Mouse (Mus musculus) left cerebral cortex, postnatal 10 days (tissue): Measurements from ENCODE around the gene Nek7. TPM values are rescaled to one million over a fixed set of nuclear protein-coding genes. Genes with fewer than 3 reads are reported as not detected.
A peak's percentile ranks its signal among the peaks of the same experiment; 100 is the strongest.

Experiments used
- DNase-seq, 2 experiments: peaks; one replicate each; pipeline ENCODE4 v3.0.0; 2021 to 2022; ENCODE audit warnings: low spot score in 2 of 2, mixed read lengths in 1 of 2; ENCODE audit errors: extremely low spot score in 1 of 2
- intact Hi-C: fragments of 180-260 bp; cut with DNase I; formaldehyde crosslinking; loops from one replicate; pipeline ENCODE4 v1.15.1; 2025
- total RNA-seq, 2 experiments: library from RNA; stranded (reverse); gene quantifications; 2 replicates each; pipeline ENCODE4 v1.2.3; 2021

Nek7 gene
- total RNA-seq, 2 experiments from 2014 or later: 19.0 to 20.4 TPM

- intact Hi-C loops: no loop called here
- DNase-seq: no peak
These were observed 40.0 kb downstream of the Nek7 start for GRCm38 (mm10) chr1:138579822-138580492.

- intact Hi-C loops: no loop called here
- DNase-seq: no peak
These were observed 40.7 kb downstream of the Nek7 start for GRCm38 (mm10) chr1:138579207-138579606.

- intact Hi-C loops: no loop called here
- DNase-seq: peak; percentile 32 to 44
These were observed 43.1 kb downstream of the Nek7 start for GRCm38 (mm10) chr1:138576803-138577202.

GRCm38 (mm10) chr1:138576066-138576697 is 43.8 kb downstream of the Nek7 start:
- intact Hi-C loops: no loop called here
- no peak for DNase-seq

GRCm38 (mm10) chr1:138575629-138576028 is 44.3 kb downstream of the Nek7 start:
- intact Hi-C loops: no loop called here
- DNase-seq: no peak

- DNase-seq: no peak
- intact Hi-C loops: no loop called here
These were observed 48.2 kb downstream of the Nek7 start for GRCm38 (mm10) chr1:138571565-138572361.

- intact Hi-C loops: no loop called here
- DNase-seq: no peak
These were observed 48.9 kb downstream of the Nek7 start for GRCm38 (mm10) chr1:138571038-138571441.

- intact Hi-C loops: no loop called here
- DNase-seq: no peak
These were observed 51.3 kb downstream of the Nek7 start for GRCm38 (mm10) chr1:138568434-138569232.

- no peak for DNase-seq
- intact Hi-C loops: no loop called here
These were observed 52.0 kb downstream of the Nek7 start for GRCm38 (mm10) chr1:138567946-138568345.

GRCm38 (mm10) chr1:138564677-138565076 is 55.3 kb downstream of the Nek7 start:
- DNase-seq: no peak
- intact Hi-C loops: no loop called here

- intact Hi-C loops: no loop called here
- peak in 1 of 2 experiments; percentile 11 for DNase-seq
These were observed 59.2 kb downstream of the Nek7 start for GRCm38 (mm10) chr1:138560733-138561132.

- DNase-seq: no peak
These were observed 60.5 kb downstream of the Nek7 start for GRCm38 (mm10) chr1:138559213-138560101.

GRCm38 (mm10) chr1:138558342-138558741 is 61.6 kb downstream of the Nek7 start:
- no peak for DNase-seq
- intact Hi-C loops: no loop called here

More at GRCm38 (mm10) chr1:138559213-138560101, 60.5 kb downstream of the Nek7 start:
- intact Hi-C loops: no loop called here

- DNase-seq: no peak
- intact Hi-C loops: no loop called here
These were observed 65.0 kb downstream of the Nek7 start for GRCm38 (mm10) chr1:138554926-138555325.

- intact Hi-C loops: no loop called here
- peak in 1 of 2 experiments; percentile 44 for DNase-seq
These were observed 69.8 kb downstream of the Nek7 start for GRCm38 (mm10) chr1:138550184-138550583.

GRCm38 (mm10) chr1:138542170-138542515 is 77.8 kb downstream of the Nek7 start:
- intact Hi-C loops: no loop called here

GRCm38 (mm10) chr1:138541495-138542169 is 78.3 kb downstream of the Nek7 start:
- DNase-seq: no peak
- intact Hi-C loops: no loop called here

More at GRCm38 (mm10) chr1:138542170-138542515, 77.8 kb downstream of the Nek7 start:
- no peak for DNase-seq

- intact Hi-C loops: no loop called here
- DNase-seq: no peak
These were observed 80.2 kb downstream of the Nek7 start for GRCm38 (mm10) chr1:138539713-138540112.
